Mouse (Mus musculus): ENCODE results near the gene Copb2.

Copb2 gene

GRCm38 (mm10) chr9:98563137-98564126, at the start of gene Copb2:
Gene Copb2, plus strand, starts transcription at chr9:98563721.
- DNase-seq (ENCODE audit: low spot score): peak; percentile 98

GRCm38 (mm10) chr9:98523872-98524271, 39.6 kb upstream of the Copb2 start:
- no peak for DNase-seq (ENCODE audit: low spot score)

GRCm38 (mm10) chr9:98524786-98525542, 38.6 kb upstream of the Copb2 start:
- DNase-seq (ENCODE audit: low spot score): peak; percentile 38

GRCm38 (mm10) chr9:98525543-98525924, 38.0 kb upstream of the Copb2 start:
- no peak for DNase-seq (ENCODE audit: low spot score)

GRCm38 (mm10) chr9:98527226-98527625, 36.3 kb upstream of the Copb2 start:
- DNase-seq (ENCODE audit: low spot score): no peak

GRCm38 (mm10) chr9:98529776-98530175, 33.7 kb upstream of the Copb2 start:
- DNase-seq (ENCODE audit: low spot score): no peak

GRCm38 (mm10) chr9:98530999-98531398, 32.5 kb upstream of the Copb2 start:
- no peak for DNase-seq (ENCODE audit: low spot score)

- no peak for DNase-seq (ENCODE audit: low spot score)
These were observed 28.7 kb upstream of the Copb2 start for GRCm38 (mm10) chr9:98534675-98535280.

GRCm38 (mm10) chr9:98535763-98536162, 27.8 kb upstream of the Copb2 start:
- no peak for DNase-seq (ENCODE audit: low spot score)

GRCm38 (mm10) chr9:98538017-98538712, 25.4 kb upstream of the Copb2 start:
- peak; percentile 27 for DNase-seq (ENCODE audit: low spot score)

- DNase-seq (ENCODE audit: low spot score): peak; percentile 71
These were observed 24.7 kb upstream of the Copb2 start for GRCm38 (mm10) chr9:98538713-98539360.

GRCm38 (mm10) chr9:98544042-98544441, 19.5 kb upstream of the Copb2 start:
- no peak for DNase-seq (ENCODE audit: low spot score)

- DNase-seq (ENCODE audit: low spot score): no peak
These were observed 20.3 kb downstream of the Copb2 start for GRCm38 (mm10) chr9:98583852-98584251.

GRCm38 (mm10) chr9:98600094-98600493, 36.6 kb downstream of the Copb2 start:
- DNase-seq (ENCODE audit: low spot score): no peak

GRCm38 (mm10) chr9:98601156-98601836, 37.8 kb downstream of the Copb2 start, which contains the start of gene Mrps22:
Gene Mrps22, minus strand, starts transcription at chr9:98601660.
- DNase-seq (ENCODE audit: low spot score): peak; percentile 82

GRCm38 (mm10) chr9:98601837-98602359, 38.4 kb downstream of the Copb2 start:
- no peak for DNase-seq (ENCODE audit: low spot score)

GRCm38 (mm10) chr9:98604896-98605295, 41.4 kb downstream of the Copb2 start:
- no peak for DNase-seq (ENCODE audit: low spot score)

GRCm38 (mm10) chr9:98628480-98628879, 65.0 kb downstream of the Copb2 start:
- no peak for DNase-seq (ENCODE audit: low spot score)

GRCm38 (mm10) chr9:98633287-98634162, 70.0 kb downstream of the Copb2 start:
- DNase-seq (ENCODE audit: low spot score): no peak
